19 mouse cellular contexts compared by ENCODE assay signal in genomic region chr1:51457249-51457648, GRCm38 (mm10). TPM values are rescaled to one million over a fixed set of nuclear protein-coding genes. Genes with fewer than 3 reads are reported as not detected.
A peak's percentile ranks its signal among the peaks of the same experiment; 100 is the strongest.
DNase-seq lines count a peak whose midpoint lies in the region; ATAC-seq lines count a peak whose summit lies in the region.
"Had no signal": no experiment of that assay in that cellular context is flagged by ENCODE, and none has a peak within 500 bp of the region (broad histone marks: within the 10 kb centered on the region; RNA-seq: fewer than 3 reads in every experiment).

No protein-coding gene starts in this region.

- H3K4me2 ChIP-seq in kidney, embryonic 16.5 days (replicated peaks; ENCODE audit: low read depth, low read length), result no peak overlapping the region
- H3K4me2 ChIP-seq in lung, embryonic 15.5 days, result no peak overlapping the region
- no peak overlapping the region for H3K4me2 ChIP-seq in intestine, embryonic 16.5 days (ENCODE audit: low read depth, low read length)
- no peak overlapping the region for H3K4me2 ChIP-seq in stomach, embryonic 14.5 days (replicated peaks; ENCODE audit: low read depth, low read length)
- H3K4me2 ChIP-seq: embryonic facial prominence, embryonic 15.5 days; heart, embryonic 12.5 days had no signal

- H3K4me3 ChIP-seq in kidney, embryonic 16.5 days (ENCODE audit: low read length), result no peak overlapping the region
- H3K4me3 ChIP-seq in lung, embryonic 15.5 days, result no peak overlapping the region
- H3K4me3 ChIP-seq in intestine, embryonic 16.5 days (ENCODE audit: low read length), result no peak overlapping the region
- H3K4me3 ChIP-seq in stomach, embryonic 14.5 days (ENCODE audit: low read depth, low read length), result no peak overlapping the region
- H3K4me3 ChIP-seq: embryonic facial prominence, embryonic 15.5 days; erythroblast, embryonic 14.5 days; forebrain, embryonic 10.5 days; gastrocnemius, adult 2 months; heart, embryonic 12.5 days had no signal

- H3K36me3 ChIP-seq in kidney, embryonic 16.5 days (ENCODE audit: insufficient read depth, low read length), result no peaks in the 10 kb centered on the region
- H3K36me3 ChIP-seq in lung, embryonic 15.5 days, result no peaks in the 10 kb centered on the region
- no peaks in the 10 kb centered on the region for H3K36me3 ChIP-seq in intestine, embryonic 16.5 days (ENCODE audit: control insufficient read depth, insufficient read depth, low read length)
- no peaks in the 10 kb centered on the region for H3K36me3 ChIP-seq in stomach, embryonic 14.5 days (ENCODE audit: control insufficient read depth, insufficient read depth, low read length)
- H3K36me3 ChIP-seq: embryonic facial prominence, embryonic 15.5 days; forebrain, embryonic 10.5 days; heart, embryonic 12.5 days had no signal

- peak; percentile 70; the same call in 1 of the 2 replicates for ATAC-seq in kidney, embryonic 16.5 days (ENCODE audit: low FRiP score, low TSS enrichment)
- peak; percentile 62; the same call in 1 of the 2 replicates for ATAC-seq in lung, embryonic 15.5 days (ENCODE audit: borderline replicate concordance, extremely low read depth, low FRiP score, low TSS enrichment)
- ATAC-seq in intestine, embryonic 16.5 days, result peak; percentile 48; the same call in 1 of the 2 replicates
- peak; percentile 67 for ATAC-seq in stomach, embryonic 14.5 days (ENCODE audit: insufficient number of reproducible peaks, insufficient read depth, low FRiP score, low read depth)
- ATAC-seq: forebrain, embryonic 14.5 days had no signal

- no peak for DNase-seq in kidney, adult 8-10 months
- DNase-seq in lung, postnatal 36 days, result no peak
- no peak for DNase-seq in Muller cell, postnatal 12 days (ENCODE audit: inconsistent ontology term)
- DNase-seq in embryo, embryonic 11 days, result no peak
- DNase-seq: adrenal gland, adult 8-10 months; adrenal gland, postnatal 36 days; cerebellum, adult 2 months; cerebellum, postnatal 10 days; gastrocnemius, adult 2 months; gastrocnemius, postnatal 25 days had no signal

- H3K27me3 ChIP-seq in kidney, embryonic 16.5 days (ENCODE audit: insufficient read depth, low read length), result no peaks in the 10 kb centered on the region
- H3K27me3 ChIP-seq in lung, embryonic 15.5 days, result no peaks in the 10 kb centered on the region
- H3K27me3 ChIP-seq in intestine, embryonic 16.5 days (replicated peaks; ENCODE audit: control insufficient read depth, insufficient read depth, low read length), result no peaks in the 10 kb centered on the region
- no peaks in the 10 kb centered on the region for H3K27me3 ChIP-seq in stomach, embryonic 14.5 days (ENCODE audit: control insufficient read depth, insufficient read depth, low read length)
- H3K27me3 ChIP-seq: embryonic facial prominence, embryonic 15.5 days; heart, embryonic 12.5 days had no signal

- H3K9ac ChIP-seq in kidney, embryonic 16.5 days (replicated peaks; ENCODE audit: low read length), result no peak overlapping the region
- no peak overlapping the region for H3K9ac ChIP-seq in lung, embryonic 15.5 days
- no peak overlapping the region for H3K9ac ChIP-seq in intestine, embryonic 16.5 days (ENCODE audit: low read depth, low read length)
- H3K9ac ChIP-seq in stomach, embryonic 14.5 days (replicated peaks; ENCODE audit: low read depth, low read length), result no peak overlapping the region
- H3K9ac ChIP-seq: embryonic facial prominence, embryonic 15.5 days; heart, embryonic 12.5 days had no signal

- no peaks in the 10 kb centered on the region for H3K4me1 ChIP-seq in kidney, embryonic 16.5 days (ENCODE audit: insufficient read depth, low read length)
- H3K4me1 ChIP-seq in lung, embryonic 15.5 days, result no peaks in the 10 kb centered on the region
- H3K4me1 ChIP-seq in intestine, embryonic 16.5 days (ENCODE audit: control insufficient read depth, insufficient read depth, low read length), result no peaks in the 10 kb centered on the region
- H3K4me1 ChIP-seq in stomach, embryonic 14.5 days (ENCODE audit: control insufficient read depth, insufficient read depth, low read length), result peaks cover 4% of the 10 kb centered on the region; the same call in 1 of the 2 replicates
- H3K4me1 ChIP-seq: embryonic facial prominence, embryonic 15.5 days; heart, embryonic 12.5 days had no signal

- no peak overlapping the region for H3K27ac ChIP-seq in kidney, embryonic 16.5 days (ENCODE audit: low read length)
- H3K27ac ChIP-seq in lung, embryonic 15.5 days, result no peak overlapping the region
- no peak overlapping the region for H3K27ac ChIP-seq in intestine, embryonic 16.5 days (ENCODE audit: low read length)
- H3K27ac ChIP-seq in stomach, embryonic 14.5 days (ENCODE audit: low read length), result no peak overlapping the region; the same call in 1 of the 2 replicates
- H3K27ac ChIP-seq: embryonic facial prominence, embryonic 15.5 days; forebrain, embryonic 10.5 days; gastrocnemius, adult 2 months had no signal

- no peaks in the 10 kb centered on the region for H3K9me3 ChIP-seq in kidney, embryonic 16.5 days (ENCODE audit: low read length)
- H3K9me3 ChIP-seq in lung, embryonic 15.5 days, result no peaks in the 10 kb centered on the region
- no peaks in the 10 kb centered on the region for H3K9me3 ChIP-seq in intestine, embryonic 16.5 days (ENCODE audit: control insufficient read depth, low read length)
- no peaks in the 10 kb centered on the region for H3K9me3 ChIP-seq in stomach, embryonic 14.5 days (ENCODE audit: control insufficient read depth, low read depth, low read length)
- H3K9me3 ChIP-seq: embryonic facial prominence, embryonic 15.5 days; forebrain, embryonic 10.5 days; heart, embryonic 12.5 days had no signal

- 34% methylated on average over 3 of the region's 3 CpGs for WGBS in kidney, embryonic 16.5 days
- 33% methylated on average over 3 of the region's 3 CpGs for WGBS in lung, embryonic 15.5 days
- WGBS in intestine, embryonic 16.5 days, result 31% methylated on average over 3 of the region's 3 CpGs
- 27% methylated on average over 3 of the region's 3 CpGs for WGBS in stomach, embryonic 14.5 days

RNA-seq across cellular contexts. Expression of gene Nabp1, which starts 21.0 kb away (rescaled TPM):
- 26.0 and 29.3 TPM in 2 replicates for polyA plus RNA-seq in kidney, embryonic 16.5 days (2015; fragmentation: Nextera tagmentation; extraction: Ambion mirVana)
- polyA plus RNA-seq in lung, embryonic 15.5 days (2015; fragmentation: Nextera tagmentation; extraction: Ambion mirVana), result 7.6 and 10.3 TPM in 2 replicates
- 16.0 and 19.1 TPM in 2 replicates for polyA plus RNA-seq in intestine, embryonic 16.5 days (2015; fragmentation: Nextera tagmentation; extraction: Ambion mirVana)
- 12.6 and 13.2 TPM in 2 replicates for polyA plus RNA-seq in stomach, embryonic 14.5 days (2014; fragmentation: Nextera tagmentation; extraction: Ambion mirVana)
